Mouse (Mus musculus) cerebellum, adult 2 months (tissue): ENCODE data around the gene Schip1.

Experiments
- CTCF ChIP-seq: fragments of 200-500 bp; IDR thresholded peaks from 2 replicates; pipeline ENCODE4 v1.5.1; 2011; ENCODE audit warnings: low read depth, mild to moderate bottlenecking, control low read depth, low read length, moderate library complexity, borderline replicate concordance; ENCODE audit not compliant: insufficient read depth
- POLR2A ChIP-seq: fragments of 200-500 bp; IDR thresholded peaks from 2 replicates; pipeline ENCODE4 v1.6.1; 2011; ENCODE audit warnings: low read length, control low read depth, borderline replicate concordance; ENCODE audit not compliant: insufficient read depth

- TF ChIP-seq POLR2A (no peak), CTCF (no peak)
These were observed 124.5 kb downstream of the Schip1 start for GRCm38 (mm10) chr3:68189100-68189499.
